Mouse (Mus musculus): ENCODE data around the gene Gm21987.

GRCm38 (mm10) chr16:38378591-38378990 is 31.8 kb downstream of the Gm21987 start:
- TF ChIP-seq CTCF (IDR thresholded peaks at IDR 0.05; ENCODE audit: low read depth) = no peak
- TF ChIP-seq EP300 (IDR thresholded peaks at IDR 0.05; ENCODE audit: low read depth) = no peak
